Mouse (Mus musculus) splenic B cell, adult 2 months (primary cell): ENCODE data around the gene Kcne2.
A peak's percentile ranks its signal among the peaks of the same experiment; 100 is the strongest.

Source experiments
- DNase-seq: peaks from one replicate; pipeline ENCODE4 v3.0.0-alpha.2; 2011; ENCODE audit warnings: low read depth, low spot score
- H3K27me3 ChIP-seq: 2 replicates; pipeline ENCODE4 v1.6.1; 2012; ENCODE audit warnings: mild to moderate bottlenecking, low read length, moderate library complexity, mixed read lengths; ENCODE audit not compliant: control insufficient read depth, poor library complexity, insufficient read depth, severe bottlenecking
- H3K36me3 ChIP-seq: 2 replicates; pipeline ENCODE4 v1.6.1; 2012; ENCODE audit warnings: mild to moderate bottlenecking, low read length, moderate library complexity, mixed read lengths; ENCODE audit not compliant: control insufficient read depth, poor library complexity, insufficient read depth, severe bottlenecking

The Kcne2 gene

DNA sequence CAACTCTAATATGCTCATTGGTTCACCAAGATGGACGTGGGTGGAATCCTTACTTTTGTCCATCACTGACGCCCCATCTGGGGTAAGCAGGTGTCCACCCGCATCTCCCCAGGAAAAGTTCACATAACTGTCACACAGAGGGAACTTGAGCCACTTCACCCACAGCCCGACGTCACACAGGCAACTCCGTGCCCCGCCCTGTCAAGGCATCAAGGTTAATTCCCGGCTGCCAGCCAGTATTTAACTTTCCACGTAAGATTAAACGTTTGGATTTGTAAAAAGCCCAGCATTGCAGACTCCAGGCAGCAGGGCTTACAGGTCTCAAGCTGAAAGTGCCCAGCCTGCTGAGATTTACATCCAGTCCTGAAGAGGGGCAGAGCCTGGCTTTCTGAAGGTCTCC lies at the start of gene Kcne2:
Kcne2 (plus strand) TSS at position 289 of the 400 bp plus-strand sequence.
- Histone ChIP-seq H3K36me3 (no peaks in the 10 kb centered on the region), H3K27me3 (no peaks in the 10 kb centered on the region)
- no peak for DNase-seq

DNA sequence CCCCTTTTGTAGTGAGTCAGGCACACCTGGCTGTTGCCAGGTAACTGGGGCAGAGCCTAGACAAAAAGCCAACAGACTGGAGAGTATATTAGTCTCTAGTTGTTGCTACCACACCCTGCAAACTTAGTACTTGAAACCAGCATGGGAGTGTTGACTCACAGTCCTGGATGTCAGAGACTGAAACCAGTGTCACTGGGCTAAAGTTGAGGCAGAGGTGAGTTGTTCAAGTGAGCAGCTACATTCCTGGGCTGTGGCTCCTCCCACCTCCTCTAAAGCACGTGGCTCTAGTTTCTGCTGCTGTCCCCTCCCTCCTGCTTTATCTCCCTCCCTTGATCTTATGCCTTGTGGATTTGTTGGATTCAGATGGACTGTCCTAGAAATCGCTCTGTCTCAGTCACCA lies 46.3 kb upstream of the Kcne2 start:
- no peaks in the 10 kb centered on the region for H3K36me3 ChIP-seq
- no peak for DNase-seq
- no peaks in the 10 kb centered on the region for H3K27me3 ChIP-seq

DNA sequence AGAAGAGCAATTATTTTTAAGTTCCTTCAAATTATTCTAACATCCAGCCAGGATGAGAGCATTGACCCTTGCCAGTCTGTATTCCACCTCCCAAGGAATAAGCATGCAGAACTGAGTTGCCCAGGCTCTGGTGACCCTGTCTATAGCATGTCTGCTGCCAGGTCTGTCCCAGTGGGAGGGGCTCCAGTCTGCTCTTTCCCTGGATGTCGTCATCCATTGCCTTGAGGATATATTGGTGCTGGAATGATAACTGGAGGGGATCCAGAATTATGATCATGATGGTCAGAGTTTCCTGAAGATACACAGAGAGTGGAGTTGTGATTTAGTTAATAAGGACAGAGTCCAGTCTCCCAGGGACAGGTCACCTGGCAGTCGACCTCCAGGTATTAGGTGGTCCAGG lies 45.2 kb upstream of the Kcne2 start:
- Histone ChIP-seq H3K27me3 (no peaks in the 10 kb centered on the region), H3K36me3 (no peaks in the 10 kb centered on the region)
- no peak for DNase-seq

DNA sequence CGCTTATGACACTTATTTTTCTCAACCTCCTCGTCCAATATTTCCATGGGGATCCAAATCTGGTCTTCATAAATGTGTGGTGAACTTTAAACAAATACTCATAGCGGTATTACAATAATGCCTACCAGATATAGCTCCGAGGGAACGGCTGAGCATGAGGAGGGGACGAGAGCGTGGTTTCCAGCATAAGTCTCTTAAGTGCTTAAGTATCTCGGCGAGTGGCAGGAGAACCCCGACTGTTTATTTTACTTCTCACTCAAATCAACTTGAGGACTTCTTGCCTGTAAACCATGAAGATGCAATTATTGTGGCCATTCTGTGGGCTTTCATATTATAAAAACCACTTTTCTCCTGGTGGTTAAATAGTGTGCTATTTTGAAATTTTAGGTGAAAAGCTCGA lies 44.5 kb upstream of the Kcne2 start:
- Histone ChIP-seq H3K36me3 (no peaks in the 10 kb centered on the region), H3K27me3 (no peaks in the 10 kb centered on the region)
- DNase-seq: no peak

DNA sequence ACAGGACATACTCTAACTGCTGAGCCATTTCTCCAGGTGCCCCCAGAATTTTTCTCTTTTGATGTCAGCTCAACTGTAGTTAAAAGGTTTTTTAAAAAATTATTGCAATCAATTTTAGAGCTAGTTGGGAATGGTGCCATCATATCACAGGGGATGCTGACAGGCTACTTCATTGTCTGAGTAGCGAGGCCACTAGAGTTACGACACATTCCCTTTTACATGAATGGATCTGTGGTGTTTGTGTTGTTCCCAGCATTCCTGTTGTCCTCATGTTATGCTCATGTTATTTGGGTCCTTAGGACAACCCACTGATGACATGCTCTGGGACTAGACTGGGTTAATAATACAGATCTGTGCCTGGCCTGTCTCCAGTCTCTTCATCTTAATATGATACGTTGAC lies 42.5 kb upstream of the Kcne2 start:
- DNase-seq: no peak
- no peaks in the 10 kb centered on the region for H3K36me3 ChIP-seq
- H3K27me3 ChIP-seq: no peaks in the 10 kb centered on the region

DNA sequence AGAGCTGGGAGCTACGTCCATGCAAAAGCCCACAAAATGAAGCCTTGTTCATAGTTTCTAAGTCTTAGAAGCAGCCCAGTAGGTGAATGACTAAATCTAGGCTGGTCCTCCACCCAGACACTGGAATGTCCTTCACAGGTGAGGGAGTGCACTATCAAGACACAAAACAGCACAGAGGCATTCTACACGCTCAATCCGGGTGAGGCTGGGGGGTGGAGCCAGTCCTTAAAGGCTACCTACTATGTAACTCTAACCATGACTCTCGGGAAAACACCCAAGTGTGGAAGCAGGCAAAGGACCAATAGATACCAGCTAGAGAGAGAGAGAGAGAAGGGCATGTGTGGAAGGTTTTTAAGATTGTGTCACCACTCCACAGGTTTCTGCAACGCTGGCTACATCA lies 41.7 kb upstream of the Kcne2 start:
- H3K36me3 ChIP-seq: no peaks in the 10 kb centered on the region
- H3K27me3 ChIP-seq: no peaks in the 10 kb centered on the region
- DNase-seq: no peak

DNA sequence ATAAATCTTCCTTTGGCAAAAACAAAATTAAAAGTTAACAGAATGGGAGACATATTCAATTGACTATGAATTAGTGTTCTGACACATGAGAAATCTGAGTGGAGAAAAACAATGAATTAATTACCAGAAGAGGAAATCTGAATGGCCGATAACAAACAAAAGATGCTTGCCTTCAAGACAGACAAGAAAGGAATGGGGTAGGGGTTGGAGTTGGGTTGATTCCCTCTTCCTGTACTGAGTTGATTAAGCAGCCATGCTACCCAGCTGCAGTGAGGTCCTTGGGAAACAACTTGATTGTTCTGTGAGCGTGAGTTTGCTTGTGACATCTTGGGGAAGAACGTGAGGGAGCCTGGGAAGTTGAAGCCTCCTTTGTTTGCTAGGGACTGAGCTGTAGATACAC lies 37.9 kb upstream of the Kcne2 start:
- no peaks in the 10 kb centered on the region for H3K36me3 ChIP-seq
- H3K27me3 ChIP-seq: no peaks in the 10 kb centered on the region
- DNase-seq: no peak

DNA sequence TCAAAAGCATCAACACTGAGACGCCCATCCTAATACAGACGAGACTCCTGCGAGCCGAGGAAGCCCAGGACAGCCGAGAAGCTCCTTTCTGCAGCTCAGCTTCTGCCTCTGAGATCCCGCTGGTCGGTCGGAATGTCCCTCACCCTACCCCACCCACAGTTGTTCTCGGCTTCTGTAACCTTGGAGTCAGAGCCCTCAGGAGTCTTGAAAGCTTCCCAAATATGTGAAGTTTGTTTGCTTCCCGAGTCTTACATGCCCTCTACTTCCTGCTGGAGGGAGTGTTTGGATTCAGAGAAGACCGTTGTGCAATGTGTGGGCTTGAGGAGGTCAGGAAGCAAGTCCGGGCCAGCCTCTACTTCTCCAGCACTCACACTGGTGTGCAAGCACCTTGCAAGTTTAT lies 24.3 kb upstream of the Kcne2 start:
- Histone ChIP-seq H3K36me3 (no peaks in the 10 kb centered on the region), H3K27me3 (no peaks in the 10 kb centered on the region)
- no peak for DNase-seq

DNA sequence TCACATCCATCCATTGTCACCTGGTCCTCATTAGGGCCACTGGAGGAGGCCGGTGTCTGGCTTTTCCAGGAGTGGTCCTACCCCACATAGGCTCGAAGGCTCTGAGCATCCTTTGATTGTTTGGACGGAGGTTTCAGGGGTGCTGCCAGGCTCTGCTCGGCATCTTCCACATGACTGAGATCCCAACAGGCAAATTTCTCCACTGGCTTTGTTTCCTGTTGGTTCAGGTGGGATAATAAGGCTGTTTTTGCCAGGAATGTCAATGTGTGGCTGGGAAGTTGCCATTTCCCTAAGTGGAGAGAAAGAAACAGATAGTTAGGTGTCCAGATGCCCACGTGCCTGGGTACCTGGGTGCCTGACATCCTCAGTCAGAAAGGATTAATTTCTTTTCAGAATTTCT lies 17.7 kb upstream of the Kcne2 start:
- no peaks in the 10 kb centered on the region for H3K27me3 ChIP-seq
- H3K36me3 ChIP-seq: no peaks in the 10 kb centered on the region
- no peak for DNase-seq

DNA sequence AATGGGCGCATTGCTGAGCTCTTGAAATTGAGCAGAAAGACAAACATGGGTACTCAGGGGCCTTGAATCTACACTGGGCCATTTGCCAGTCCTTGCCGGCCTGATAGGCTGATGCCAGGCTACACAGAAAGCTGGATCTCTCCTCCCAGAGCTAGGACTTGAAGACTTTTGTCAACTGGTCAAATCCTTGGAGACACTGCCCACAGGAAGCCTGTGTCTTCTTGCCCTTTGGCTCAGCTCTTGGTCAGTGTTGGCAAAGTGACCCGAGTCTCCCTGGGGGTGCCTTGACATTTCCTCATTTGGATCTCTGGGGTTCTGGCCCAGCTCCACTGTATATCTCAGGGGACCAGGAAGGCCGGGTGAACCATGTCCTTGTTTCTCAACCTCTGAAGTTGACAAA lies 16.7 kb upstream of the Kcne2 start:
- DNase-seq: no peak
- Histone ChIP-seq H3K27me3 (no peaks in the 10 kb centered on the region), H3K36me3 (no peaks in the 10 kb centered on the region)

DNA sequence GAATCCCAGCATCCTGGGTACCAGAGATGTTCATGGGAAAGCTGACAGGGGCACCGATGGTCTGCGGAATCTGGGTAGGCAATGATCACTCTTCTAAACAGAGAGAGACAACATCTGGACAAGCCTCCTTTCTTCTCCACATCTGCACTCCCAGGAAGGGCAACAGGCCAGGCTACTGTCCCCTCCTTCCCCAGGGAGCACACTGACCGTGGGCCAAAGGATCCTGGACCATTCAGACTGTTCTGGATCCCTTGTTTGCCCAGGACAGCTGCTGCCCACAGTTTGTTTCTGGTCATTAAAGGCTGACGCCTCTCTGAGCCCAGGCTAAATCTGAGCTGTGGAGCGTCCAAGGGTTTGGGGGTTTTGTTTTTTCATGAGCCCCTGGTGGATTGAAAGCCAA lies 9.5 kb upstream of the Kcne2 start:
- DNase-seq: no peak
- Histone ChIP-seq H3K36me3 (no peaks in the 10 kb centered on the region), H3K27me3 (no peaks in the 10 kb centered on the region)

DNA sequence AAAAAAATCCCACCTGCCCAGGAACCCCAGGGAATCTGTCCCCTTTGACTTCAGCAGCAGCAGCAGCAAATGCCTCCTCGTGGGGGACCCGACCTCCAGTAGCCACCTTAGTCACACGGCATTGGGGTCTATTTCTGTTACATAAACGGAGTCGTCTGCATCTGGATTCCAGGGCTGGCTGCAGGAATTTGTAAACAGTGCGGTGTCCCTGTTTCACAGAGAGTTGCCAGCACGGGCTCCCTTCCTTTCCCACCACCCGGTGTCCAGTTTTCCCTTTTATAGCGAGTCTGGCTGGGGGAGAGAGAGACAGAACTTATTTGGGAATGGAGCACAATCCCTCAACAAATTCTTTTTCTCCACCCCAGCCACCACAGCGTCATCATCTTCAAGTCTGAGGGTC lies 7.1 kb upstream of the Kcne2 start:
- Histone ChIP-seq H3K36me3 (no peaks in the 10 kb centered on the region), H3K27me3 (no peaks in the 10 kb centered on the region)
- no peak for DNase-seq

DNA sequence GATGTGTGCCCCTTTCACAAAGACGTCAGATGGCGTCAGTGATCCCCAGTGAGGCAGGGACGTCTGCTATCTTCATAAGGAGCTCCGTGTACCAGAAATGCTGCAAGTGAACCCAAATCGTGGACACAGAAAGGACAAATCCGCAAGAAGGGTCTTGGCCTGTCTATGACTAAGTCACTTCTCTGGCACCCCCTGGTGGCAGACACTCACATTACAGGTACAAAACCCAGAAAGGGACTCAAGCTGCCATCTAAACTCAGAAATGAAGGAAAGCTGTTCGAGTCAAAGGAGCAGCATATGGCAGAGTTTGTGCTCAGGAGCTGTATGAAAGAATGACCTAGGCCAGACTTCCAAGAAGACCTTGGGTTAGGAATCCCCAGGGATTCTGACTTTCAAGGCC lies 5.6 kb upstream of the Kcne2 start:
- peak; percentile 82 for DNase-seq
- H3K27me3 ChIP-seq: no peaks in the 10 kb centered on the region
- H3K36me3 ChIP-seq: no peaks in the 10 kb centered on the region

DNA sequence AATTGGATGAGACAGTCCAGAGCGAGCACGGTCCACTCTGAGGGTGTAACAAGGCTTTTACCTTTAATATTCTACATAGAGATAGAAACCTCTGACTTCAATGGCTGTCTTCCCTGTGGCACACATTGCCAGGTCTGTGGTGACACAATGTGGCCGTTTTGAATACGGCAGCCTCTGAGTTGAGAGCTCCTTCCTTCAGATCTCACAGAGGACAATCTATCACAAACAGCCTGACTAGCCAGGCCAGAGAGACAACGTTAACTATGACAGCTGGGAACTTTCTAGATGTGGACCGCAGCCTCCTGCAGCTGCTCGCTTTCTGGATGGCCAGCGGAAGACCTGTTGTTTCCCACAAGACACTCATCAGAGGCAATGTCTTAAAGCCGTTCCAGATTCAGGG lies 3.4 kb upstream of the Kcne2 start:
- H3K36me3 ChIP-seq: no peaks in the 10 kb centered on the region
- H3K27me3 ChIP-seq: no peaks in the 10 kb centered on the region
- DNase-seq: no peak

DNA sequence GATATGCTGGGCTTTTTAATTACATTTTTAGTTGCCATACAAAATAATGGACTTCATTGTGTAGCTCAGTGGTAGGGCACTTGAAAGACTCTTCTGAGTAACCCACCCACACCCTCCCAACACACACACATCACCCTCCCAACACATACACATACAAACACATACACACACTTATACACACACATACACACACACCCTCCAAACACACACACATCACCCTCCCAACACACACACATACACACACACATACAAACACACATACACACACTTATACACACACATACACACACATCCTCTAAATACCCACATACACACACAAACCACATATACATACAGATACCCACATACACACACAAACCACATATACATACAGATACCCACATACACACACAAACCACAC lies 2.1 kb upstream of the Kcne2 start:
- no peaks in the 10 kb centered on the region for H3K36me3 ChIP-seq
- DNase-seq: no peak
- no peaks in the 10 kb centered on the region for H3K27me3 ChIP-seq

DNA sequence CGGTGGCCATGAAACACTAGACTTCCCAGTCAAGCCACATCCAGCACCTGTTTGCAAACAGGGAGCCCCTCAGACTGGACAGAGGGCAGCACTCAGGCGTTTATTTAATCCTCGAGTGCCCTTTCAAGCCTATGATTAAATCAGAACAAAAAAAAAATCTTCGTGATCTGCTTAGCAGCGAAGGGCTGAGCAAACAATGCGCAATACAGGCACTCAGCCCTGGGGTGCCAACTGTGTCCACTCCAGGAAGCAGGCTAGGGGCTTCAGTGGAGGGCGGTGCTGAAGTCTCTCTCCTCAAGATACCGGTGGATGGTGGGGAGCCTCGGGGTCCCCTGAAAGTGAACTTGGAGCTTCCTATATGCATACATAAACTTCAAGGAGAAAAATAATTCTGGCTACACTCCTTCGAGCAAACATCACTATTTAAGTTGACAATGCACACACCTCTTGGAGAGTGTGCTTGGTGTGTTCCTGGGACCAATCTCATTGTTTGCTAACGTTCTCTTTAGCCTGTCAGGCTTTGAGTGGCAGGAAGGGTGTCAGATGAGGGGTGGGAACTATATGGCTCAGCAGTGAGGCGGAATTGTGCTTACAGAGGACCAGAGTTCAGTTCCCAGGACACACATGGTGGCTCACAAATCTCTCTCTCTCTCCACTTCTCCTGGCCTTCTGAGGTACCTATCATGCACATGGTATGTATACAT lies 2.2 kb downstream of the Kcne2 start:
- Histone ChIP-seq H3K36me3 (no peaks in the 10 kb centered on the region), H3K27me3 (no peaks in the 10 kb centered on the region)
- no peak for DNase-seq
